ENCODE assay signal across 10 mouse cellular contexts in the genomic region with DNA sequence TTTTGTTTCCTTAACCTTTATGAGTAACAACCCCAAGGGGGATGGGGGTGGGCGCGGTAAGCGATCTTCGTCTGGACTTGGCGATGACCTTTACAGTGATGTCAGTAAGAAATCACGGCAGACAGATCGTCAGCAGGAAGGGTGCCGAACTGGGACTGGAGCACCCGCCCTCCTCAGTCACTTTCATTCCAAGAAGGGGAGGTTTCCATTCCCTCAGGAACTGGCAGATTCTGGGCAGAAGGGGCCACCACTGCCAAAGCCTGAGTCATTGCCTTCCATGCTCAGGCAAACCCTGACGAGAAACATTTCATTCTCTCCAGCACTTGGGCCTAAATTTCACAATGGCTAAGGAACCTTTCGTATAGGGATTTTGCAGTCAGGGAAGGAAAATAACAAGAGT. TPM values are rescaled to one million over a fixed set of nuclear protein-coding genes. Genes with fewer than 3 reads are reported as not detected.
DNase-seq lines count a peak whose midpoint lies in the region; ATAC-seq lines count a peak whose summit lies in the region.
"Had no signal": no experiment of that assay in that cellular context is flagged by ENCODE, and none has a peak within 500 bp of the region (broad histone marks: within the 10 kb centered on the region; RNA-seq: fewer than 3 reads in every experiment).

No protein-coding gene starts in this region.

- H3K27me3 ChIP-seq in intestine, embryonic 16.5 days (replicated peaks; ENCODE audit: control insufficient read depth, insufficient read depth, low read length): no peaks in the 10 kb centered on the region
- H3K27me3 ChIP-seq: embryonic facial prominence, embryonic 15.5 days had no signal

- intact Hi-C loops in heart, postnatal 10 days (cut with DNase I): no loop called here

- no peak overlapping the region for H3K4me2 ChIP-seq in intestine, embryonic 16.5 days (ENCODE audit: low read depth, low read length)
- H3K4me2 ChIP-seq: embryonic facial prominence, embryonic 15.5 days had no signal

- DNase-seq in right cerebral cortex, postnatal 10 days (ENCODE audit: low spot score in 2 of 2): peak; percentile 37 to 52
- DNase-seq in right cerebral cortex, postnatal 14 days: no peak
- DNase-seq in heart, postnatal 10 days: peak; percentile 70 to 72
- DNase-seq in testis, postnatal 14 days (ENCODE audit: low spot score): peak; percentile 20
- DNase-seq in c-Kit-positive CD71-positive TER-119-positive erythroid progenitor cells, embryonic 14.5 days (ENCODE audit: low spot score): no peak
- no peak for DNase-seq in liver

- peaks cover 5% of the 10 kb centered on the region; the same call in 1 of the 2 replicates for H3K4me1 ChIP-seq in brown adipose tissue, adult 24 weeks (ENCODE audit: control insufficient read depth, insufficient read depth, insufficient read length, low read length)
- no peaks in the 10 kb centered on the region for H3K4me1 ChIP-seq in intestine, embryonic 16.5 days (ENCODE audit: control insufficient read depth, insufficient read depth, low read length)
- H3K4me1 ChIP-seq: embryonic facial prominence, embryonic 15.5 days had no signal

- H3K27ac ChIP-seq in brown adipose tissue, adult 24 weeks (replicated peaks; ENCODE audit: low read depth, low read length): peak overlapping the region; percentile 80
- H3K27ac ChIP-seq in intestine, embryonic 16.5 days (ENCODE audit: low read length): no peak overlapping the region
- H3K27ac ChIP-seq: embryonic facial prominence, embryonic 15.5 days had no signal

- 73% methylated on average over 11 of the region's 11 CpGs for WGBS in intestine, embryonic 16.5 days

- no peak overlapping the region for H3K9ac ChIP-seq in intestine, embryonic 16.5 days (ENCODE audit: low read depth, low read length)
- H3K9ac ChIP-seq: embryonic facial prominence, embryonic 15.5 days had no signal

- H3K4me3 ChIP-seq in brown adipose tissue, adult 24 weeks (ENCODE audit: insufficient read depth, low read depth, low read length): peak overlapping the region; percentile 30; the same call in 1 of the 2 replicates
- no peak overlapping the region for H3K4me3 ChIP-seq in intestine, embryonic 16.5 days (ENCODE audit: low read length)
- H3K4me3 ChIP-seq: embryonic facial prominence, embryonic 15.5 days had no signal

- no peaks in the 10 kb centered on the region for H3K9me3 ChIP-seq in intestine, embryonic 16.5 days (ENCODE audit: control insufficient read depth, low read length)
- H3K9me3 ChIP-seq: embryonic facial prominence, embryonic 15.5 days had no signal

- no peak for ATAC-seq in intestine, embryonic 16.5 days

- H3K36me3 ChIP-seq in intestine, embryonic 16.5 days (ENCODE audit: control insufficient read depth, insufficient read depth, low read length): peaks cover 5% of the 10 kb centered on the region; the same call in 1 of the 2 replicates

RNA-seq across cellular contexts. Expression of gene Uap1, which starts 13.8 kb away (rescaled TPM):
- polyA plus RNA-seq in brown adipose tissue, adult 24 weeks (2012; ENCODE audit: insufficient read depth, insufficient read length, missing spikeins): 54.8 and 58.0 TPM in 2 replicates
- 10 to 100 TPM; 47.0 to 48.0 TPM for total RNA-seq in heart, postnatal 10 days (2021)
- 46.5 and 46.9 TPM in 2 replicates for polyA plus RNA-seq in intestine, embryonic 16.5 days (2015; fragmentation: Nextera tagmentation; extraction: Ambion mirVana)

RNA-seq across cellular contexts. Expression of gene Uhmk1, which starts 26.6 kb away (rescaled TPM):
- polyA plus RNA-seq in brown adipose tissue, adult 24 weeks (2012; ENCODE audit: insufficient read depth, insufficient read length, missing spikeins): 32.6 and 42.6 TPM in 2 replicates
- total RNA-seq in heart, postnatal 10 days (2021): 10 to 100 TPM; 21.2 to 22.2 TPM
- 5.7 and 7.1 TPM in 2 replicates for polyA plus RNA-seq in intestine, embryonic 16.5 days (2015; fragmentation: Nextera tagmentation; extraction: Ambion mirVana)

RNA-seq across cellular contexts. Expression of gene Sh2d1b2, which starts 43.9 kb away (rescaled TPM):
- not detected in 2 replicates for polyA plus RNA-seq in brown adipose tissue, adult 24 weeks (2012; ENCODE audit: insufficient read depth, insufficient read length, missing spikeins)
- not detected for total RNA-seq in heart, postnatal 10 days (2021)
- not detected in 2 replicates for polyA plus RNA-seq in intestine, embryonic 16.5 days (2015; fragmentation: Nextera tagmentation; extraction: Ambion mirVana)
- total RNA-seq: layer of hippocampus, adult 18-20 months had no signal
- polyA plus RNA-seq: embryonic facial prominence, embryonic 15.5 days had no signal

Comparison
In these comparisons a context has a peak if more than half of its experiments do, and no peak if none do; other contexts are left out.
1. DNase-seq: peak in right cerebral cortex, postnatal 10 days (2 of 2), heart, postnatal 10 days (2 of 2) and testis, postnatal 14 days (single experiment); none in right cerebral cortex, postnatal 14 days (single experiment), c-Kit-positive CD71-positive TER-119-positive erythroid progenitor cells, embryonic 14.5 days (single experiment) and liver (single experiment).